Mouse (Mus musculus): Measurements from ENCODE around the gene Fam71e1.

DNA sequence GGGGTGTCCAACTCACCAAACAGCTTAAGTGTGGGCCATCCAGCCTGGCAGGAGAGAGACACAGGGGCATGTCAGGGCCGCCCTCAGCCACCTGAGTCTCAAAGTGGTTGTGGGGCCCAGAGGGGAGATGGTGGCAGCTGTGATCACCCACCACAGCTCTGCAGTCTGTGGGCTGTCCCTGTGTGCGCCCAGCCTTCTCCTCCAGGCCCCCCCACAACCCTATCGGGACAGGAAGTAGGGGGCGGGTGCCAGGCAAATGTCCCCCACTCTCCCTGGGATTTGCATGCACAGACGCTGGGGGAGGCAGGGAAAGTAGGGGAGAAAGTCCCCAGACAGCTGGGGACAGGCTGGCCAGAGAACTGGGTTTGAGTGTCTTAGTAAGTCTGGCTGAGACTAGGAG is 34.8 kb downstream of the Fam71e1 start:
- TF ChIP-seq POLR2A (IDR thresholded peaks at IDR 0.05; ENCODE audit: borderline replicate concordance, extremely low read depth, low read depth, low read length) (no peak), CTCF (IDR thresholded peaks at IDR 0.05; ENCODE audit: insufficient read depth, low read length) (no peak)
